Mouse (Mus musculus): ENCODE data around the gene Ppm1a. TPM values are rescaled to one million over a fixed set of nuclear protein-coding genes. Genes with fewer than 3 reads are reported as not detected.

Gene Ppm1a
- total and polyA plus RNA-seq, 3 experiments: 111 to 119 TPM; not detected in 1

- peaks cover 56% of the 10 kb centered on the region for H3K79me2 ChIP-seq (ENCODE audit: control insufficient read depth, insufficient read depth, low read length, poor library complexity)
- H3K4me3 ChIP-seq (ENCODE audit: control insufficient read depth in 1 of 2, insufficient read depth in 1 of 2, low read depth in 2 of 2, low read length in 2 of 2): no peak overlapping the region
- peaks cover 14 to 28% of the 10 kb centered on the region in 2 experiments for H3K36me3 ChIP-seq (ENCODE audit: control insufficient read depth in 1 of 2, insufficient read depth in 2 of 2, low read length in 2 of 2)
- H3K9me3 ChIP-seq (replicated peaks; ENCODE audit: insufficient read depth, low read length): no peaks in the 10 kb centered on the region
- no peak overlapping the region for H3K9ac ChIP-seq (ENCODE audit: control insufficient read depth, low read depth, low read length, poor library complexity, severe bottlenecking)
- H3K27ac ChIP-seq (ENCODE audit: control insufficient read depth, low read depth, low read length): no peak overlapping the region
- peaks cover 12 to 22% of the 10 kb centered on the region in 2 experiments for H3K4me1 ChIP-seq (ENCODE audit: control insufficient read depth in 1 of 2, insufficient read depth in 2 of 2, low read length in 2 of 2)
- no peak for TF ChIP-seq KAT2A (conservative IDR thresholded peaks at IDR 0.05; ENCODE audit: low read depth, low read length)
- no peak for TF ChIP-seq USF2 (IDR thresholded peaks at IDR 0.05; ENCODE audit: borderline replicate concordance in 1 of 2, insufficient read depth in 1 of 2, low read depth in 1 of 2, low read length in 2 of 2)
- TF ChIP-seq MAFK (IDR thresholded peaks at IDR 0.05; ENCODE audit: borderline replicate concordance, low read depth, low read length): no peak
- TF ChIP-seq CHD1 (IDR thresholded peaks at IDR 0.05; ENCODE audit: low read depth, low read length): no peak
- no peak for TF ChIP-seq EP300 (IDR thresholded peaks at IDR 0.05; ENCODE audit: low read depth in 1 of 2, low read length in 2 of 2)
- no peak for TF ChIP-seq ELF1 (IDR thresholded peaks at IDR 0.05; ENCODE audit: low read depth, low read length)
- no peak for TF ChIP-seq NRF1 (IDR thresholded peaks at IDR 0.05; ENCODE audit: insufficient read depth, low read depth, low read length, poor library complexity, severe bottlenecking)
- no peak for TF ChIP-seq SMC3 (IDR thresholded peaks at IDR 0.05; ENCODE audit: low read depth, low read length)
- no peak for TF ChIP-seq MAX (IDR thresholded peaks at IDR 0.05; ENCODE audit: low read length)
- TF ChIP-seq MAZ (IDR thresholded peaks at IDR 0.05; ENCODE audit: low read depth, low read length): no peak
- TF ChIP-seq CTCF (IDR thresholded peaks at IDR 0.05 in 2 of 3, conservative IDR thresholded peaks at IDR 0.05 in 1 of 3; ENCODE audit: control insufficient read depth in 1 of 3, insufficient read depth in 1 of 3, low read depth in 2 of 3, low read length in 3 of 3, poor library complexity in 1 of 3, severe bottlenecking in 1 of 3): no peak
- H3K27me3 ChIP-seq (ENCODE audit: control insufficient read depth in 1 of 2, insufficient read depth in 2 of 2, low read length in 2 of 2): no peaks in the 10 kb centered on the region
- DNase-seq (ENCODE audit: low read depth, low spot score): no peak
Measured at GRCm38 (mm10) chr12:72771711-72772110, 14.5 kb downstream of the Ppm1a start.

- Histone ChIP-seq H3K4me1 (ENCODE audit: control insufficient read depth in 1 of 2, insufficient read depth in 2 of 2, low read length in 2 of 2) (peaks cover 0 to 9% of the 10 kb centered on the region in 2 experiments; a peak in 3 of 4 replicates), H3K4me3 (ENCODE audit: control insufficient read depth in 1 of 2, insufficient read depth in 1 of 2, low read depth in 2 of 2, low read length in 2 of 2) (no peak overlapping the region), H3K27me3 (ENCODE audit: control insufficient read depth in 1 of 2, insufficient read depth in 2 of 2, low read length in 2 of 2) (no peaks in the 10 kb centered on the region), H3K9me3 (replicated peaks; ENCODE audit: insufficient read depth, low read length) (no peaks in the 10 kb centered on the region), H3K9ac (ENCODE audit: control insufficient read depth, low read depth, low read length, poor library complexity, severe bottlenecking) (no peak overlapping the region), H3K27ac (ENCODE audit: control insufficient read depth, low read depth, low read length) (no peak overlapping the region), H3K36me3 (ENCODE audit: control insufficient read depth in 1 of 2, insufficient read depth in 2 of 2, low read length in 2 of 2) (peaks cover 16 to 19% of the 10 kb centered on the region in 2 experiments), H3K79me2 (ENCODE audit: control insufficient read depth, insufficient read depth, low read length, poor library complexity) (peaks cover 55% of the 10 kb centered on the region)
- TF ChIP-seq NELFE (IDR thresholded peaks at IDR 0.05; ENCODE audit: low read depth, low read length): no peak
- no peak for TF ChIP-seq TCF12 (IDR thresholded peaks at IDR 0.05; ENCODE audit: low read depth, low read length)
- no peak for TF ChIP-seq TAL1 (IDR thresholded peaks at IDR 0.05; ENCODE audit: low read length)
- TF ChIP-seq ZC3H11A (IDR thresholded peaks at IDR 0.05; ENCODE audit: low read depth, low read length): no peak
- TF ChIP-seq POLR2AphosphoS5 (IDR thresholded peaks at IDR 0.05; ENCODE audit: borderline replicate concordance, low read depth, low read length): no peak
- TF ChIP-seq MYB (IDR thresholded peaks at IDR 0.05; ENCODE audit: low read depth, low read length): no peak
- DNase-seq (ENCODE audit: low read depth, low spot score): no peak
Measured at GRCm38 (mm10) chr12:72773921-72774320, 16.7 kb downstream of the Ppm1a start.
